8 mouse cellular contexts compared by ENCODE assay signal in the genomic region with DNA sequence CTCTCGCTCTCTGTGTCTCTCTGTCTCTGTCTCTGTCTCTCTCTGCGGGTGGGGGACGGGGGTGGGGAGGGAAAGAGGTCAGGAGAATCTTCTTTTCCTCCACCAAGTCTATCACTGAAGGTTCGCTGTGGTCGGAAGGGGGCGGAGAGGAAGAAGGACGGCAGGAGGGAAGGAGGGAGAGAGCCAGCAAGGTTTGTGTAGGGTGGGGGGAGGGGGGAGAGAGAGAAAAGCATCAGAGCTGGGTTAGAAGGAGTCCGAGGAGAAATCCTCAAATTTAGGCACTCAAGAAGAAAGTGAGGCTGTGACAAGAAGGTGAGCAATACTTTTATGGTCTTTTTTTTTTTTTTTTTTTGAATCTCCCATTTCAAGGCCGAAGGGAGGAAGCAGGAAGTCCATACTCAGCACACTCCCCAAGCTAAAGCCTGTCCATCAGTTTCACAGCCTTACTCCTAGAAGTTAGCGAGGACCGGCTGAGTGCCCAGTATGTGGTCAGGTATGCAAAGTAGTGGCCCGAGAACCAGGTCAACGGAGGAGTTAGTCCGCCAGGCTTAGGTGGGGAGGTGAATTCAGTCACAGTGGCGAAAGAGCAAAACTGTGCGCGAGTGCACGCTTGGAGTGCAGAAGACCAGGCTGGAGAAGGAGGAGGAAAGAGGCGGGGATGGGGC. TPM values are rescaled to one million over a fixed set of nuclear protein-coding genes. Genes with fewer than 3 reads are reported as not detected.
DNase-seq lines count a peak whose midpoint lies in the region; ATAC-seq and TF ChIP-seq lines count a peak whose summit lies in the region.

No protein-coding gene starts in this region.

- H3K27me3 ChIP-seq in MEL (ENCODE audit: control insufficient read depth in 1 of 2, insufficient read depth in 2 of 2, low read length in 2 of 2): no peaks in the 10 kb centered on the region
- H3K27me3 ChIP-seq in heart, embryonic 16.5 days (ENCODE audit: control insufficient read depth, insufficient read depth, low read length): no peaks in the 10 kb centered on the region; the same call in 1 of the 2 replicates
- H3K27me3 ChIP-seq in midbrain, embryonic 15.5 days (replicated peaks): peaks cover 11% of the 10 kb centered on the region

- DNase-seq in kidney, adult 11 months: peak; percentile 64
- DNase-seq in kidney, adult 9 months: no peak
- DNase-seq in MEL (ENCODE audit: low read depth, low spot score): peak; percentile 87
- peak; percentile 42 for DNase-seq in embryo, embryonic 10 days (ENCODE audit: low spot score)
- DNase-seq in left cerebral cortex, postnatal 4 days: peak; percentile 10
- no peak for DNase-seq in layer of hippocampus, adult 9-11 months

- intact Hi-C loops in left cerebral cortex, postnatal 4 days (cut with DNase I): loop anchor here (10.0 kb wide), 1 partner anchor 124 kb away; no protein-coding TSS in a partner anchor

- H3K4me1 ChIP-seq in MEL (ENCODE audit: control insufficient read depth in 1 of 2, insufficient read depth in 2 of 2, low read length in 2 of 2): peaks cover 8 to 44% of the 10 kb centered on the region in 2 experiments
- peaks cover 20% of the 10 kb centered on the region for H3K4me1 ChIP-seq in heart, embryonic 16.5 days (ENCODE audit: control insufficient read depth, insufficient read depth, low read length)
- H3K4me1 ChIP-seq in midbrain, embryonic 15.5 days: peaks cover 4% of the 10 kb centered on the region; the same call in 1 of the 2 replicates

- no peaks in the 10 kb centered on the region for H3K9me3 ChIP-seq in MEL (replicated peaks; ENCODE audit: insufficient read depth, low read length)
- no peaks in the 10 kb centered on the region for H3K9me3 ChIP-seq in heart, embryonic 16.5 days (replicated peaks; ENCODE audit: control insufficient read depth, low read length)
- no peaks in the 10 kb centered on the region for H3K9me3 ChIP-seq in midbrain, embryonic 15.5 days

- peak overlapping the region; percentile 69 to 71 for H3K4me3 ChIP-seq in MEL (ENCODE audit: control insufficient read depth in 1 of 2, insufficient read depth in 1 of 2, low read depth in 2 of 2, low read length in 2 of 2)
- H3K4me3 ChIP-seq in heart, embryonic 16.5 days (ENCODE audit: low read length): peak overlapping the region; percentile 67
- H3K4me3 ChIP-seq in midbrain, embryonic 15.5 days: peak overlapping the region; percentile 64

- TF ChIP-seq POLR2A in MEL (IDR thresholded peaks at IDR 0.05; ENCODE audit: control insufficient read depth in 1 of 2, insufficient read depth in 1 of 2, low read depth in 1 of 2, low read length in 2 of 2, poor library complexity in 1 of 2): peak; percentile 48 to 84; a peak in 3 of 4 replicates

- TF ChIP-seq EP300 in MEL (IDR thresholded peaks at IDR 0.05; ENCODE audit: low read depth in 1 of 2, low read length in 2 of 2): peak in 1 of 2 experiments; percentile 50; a peak in 2 of 4 replicates

- TF ChIP-seq CTCF in MEL (IDR thresholded peaks at IDR 0.05 in 2 of 3, conservative IDR thresholded peaks at IDR 0.05 in 1 of 3; ENCODE audit: control insufficient read depth in 1 of 3, insufficient read depth in 1 of 3, low read depth in 2 of 3, low read length in 3 of 3, poor library complexity in 1 of 3, severe bottlenecking in 1 of 3): no peak

- H3K9ac ChIP-seq in MEL (ENCODE audit: control insufficient read depth, low read depth, low read length, poor library complexity, severe bottlenecking): peak overlapping the region; percentile 89
- peak overlapping the region; percentile 67 for H3K9ac ChIP-seq in heart, embryonic 16.5 days (ENCODE audit: low read length)
- H3K9ac ChIP-seq in midbrain, embryonic 15.5 days: no peak overlapping the region

- H3K27ac ChIP-seq in MEL (ENCODE audit: control insufficient read depth, low read depth, low read length): peak overlapping the region; percentile 98
- H3K27ac ChIP-seq in heart, embryonic 16.5 days (ENCODE audit: low read length): peak overlapping the region; percentile 95
- peak overlapping the region; percentile 85; the same call in 1 of the 2 replicates for H3K27ac ChIP-seq in midbrain, embryonic 15.5 days

- ATAC-seq in heart, embryonic 16.5 days (replicated peaks; ENCODE audit: extremely low read depth, insufficient read depth, low FRiP score): peak; percentile 15; the same call in 1 of the 2 replicates
- ATAC-seq in midbrain, embryonic 15.5 days (replicated peaks): no peak; the same call in 1 of the 2 replicates

- 14% methylated on average over 18 of the region's 19 CpGs for WGBS in heart, embryonic 16.5 days
- 22% methylated on average over 18 of the region's 19 CpGs for WGBS in midbrain, embryonic 15.5 days

- H3K36me3 ChIP-seq in MEL (ENCODE audit: control insufficient read depth in 1 of 2, insufficient read depth in 2 of 2, low read length in 2 of 2): peaks cover 0 to 47% of the 10 kb centered on the region in 2 experiments; a peak in 2 of 4 replicates
- H3K36me3 ChIP-seq in heart, embryonic 16.5 days (ENCODE audit: control insufficient read depth, insufficient read depth): no peaks in the 10 kb centered on the region
- H3K36me3 ChIP-seq in midbrain, embryonic 15.5 days (replicated peaks): no peaks in the 10 kb centered on the region

- peak overlapping the region; percentile 79 for H3K4me2 ChIP-seq in heart, embryonic 16.5 days (ENCODE audit: low read depth, low read length)
- peak overlapping the region; percentile 63 for H3K4me2 ChIP-seq in midbrain, embryonic 15.5 days

- no peak for TF ChIP-seq RAD21 in MEL (IDR thresholded peaks at IDR 0.05; ENCODE audit: low read depth, low read length)

- H3K79me2 ChIP-seq in MEL (ENCODE audit: control insufficient read depth, insufficient read depth, low read length, poor library complexity): peaks cover 38% of the 10 kb centered on the region

TF ChIP-seq in MEL, 35 proteins besides CTCF, POLR2A, EP300 and RAD21 (continues in another document):
- TF ChIP-seq MXI1 (IDR thresholded peaks at IDR 0.05; ENCODE audit: low read depth, low read length) (peak; percentile 62), USF2 (IDR thresholded peaks at IDR 0.05; ENCODE audit: borderline replicate concordance in 1 of 2, insufficient read depth in 1 of 2, low read depth in 1 of 2, low read length in 2 of 2) (no peak), GATA1 (IDR thresholded peaks at IDR 0.05; ENCODE audit: low read depth, low read length) (no peak), NRF1 (IDR thresholded peaks at IDR 0.05; ENCODE audit: insufficient read depth, low read depth, low read length, poor library complexity, severe bottlenecking) (no peak), ZC3H11A (IDR thresholded peaks at IDR 0.05; ENCODE audit: low read depth, low read length) (no peak), TAL1 (IDR thresholded peaks at IDR 0.05; ENCODE audit: low read length) (no peak), SIN3A (IDR thresholded peaks at IDR 0.05; ENCODE audit: low read length) (peak; percentile 57), MAX (IDR thresholded peaks at IDR 0.05; ENCODE audit: low read length) (no peak), ELF1 (IDR thresholded peaks at IDR 0.05; ENCODE audit: low read depth, low read length) (peak; percentile 62; the same call in 1 of the 2 replicates), BHLHE40 (IDR thresholded peaks at IDR 0.05; ENCODE audit: borderline replicate concordance, low read depth, low read length) (no peak), RCOR1 (IDR thresholded peaks at IDR 0.05; ENCODE audit: low read depth, low read length) (no peak), NELFE (IDR thresholded peaks at IDR 0.05; ENCODE audit: low read depth, low read length) (peak; percentile 69), GABPA (IDR thresholded peaks at IDR 0.05; ENCODE audit: low read depth, low read length) (no peak), CHD2 (IDR thresholded peaks at IDR 0.05; ENCODE audit: low read length) (peak; percentile 60), KAT2A (conservative IDR thresholded peaks at IDR 0.05; ENCODE audit: low read depth, low read length) (no peak), MAZ (IDR thresholded peaks at IDR 0.05; ENCODE audit: low read depth, low read length) (peak; percentile 90), ETS1 (IDR thresholded peaks at IDR 0.05; ENCODE audit: low read depth, low read length) (0 out of 2 replicates have a peak, but pooled peaks have one; percentile 20), MEF2A (IDR thresholded peaks at IDR 0.05; ENCODE audit: extremely low read depth, insufficient replicate concordance, low read depth, low read length, poor library complexity, severe bottlenecking) (no peak), POLR2AphosphoS2 (IDR thresholded peaks at IDR 0.05; ENCODE audit: low read length) (peak; percentile 69), ZNF384 (IDR thresholded peaks at IDR 0.05; ENCODE audit: low read depth, low read length) (peak; percentile 79), SMC3 (IDR thresholded peaks at IDR 0.05; ENCODE audit: low read depth, low read length) (0 out of 2 replicates have a peak, but pooled peaks have one; percentile 1), POLR2AphosphoS5 (IDR thresholded peaks at IDR 0.05; ENCODE audit: borderline replicate concordance, low read depth, low read length) (no peak), CHD1 (IDR thresholded peaks at IDR 0.05; ENCODE audit: low read depth, low read length) (peak; percentile 97), TBP (IDR thresholded peaks at IDR 0.05; ENCODE audit: low read depth, low read length) (0 out of 2 replicates have a peak, but pooled peaks have one; percentile 51), JUND (IDR thresholded peaks at IDR 0.05; ENCODE audit: low read depth, low read length) (no peak), ZMIZ1 (IDR thresholded peaks at IDR 0.05; ENCODE audit: low read depth, low read length) (peak; percentile 59; the same call in 1 of the 2 replicates), TCF12 (IDR thresholded peaks at IDR 0.05; ENCODE audit: low read depth, low read length) (no peak; the same call in none of the 2 replicates), MYC (IDR thresholded peaks at IDR 0.05; ENCODE audit: low read depth, low read length) (no peak; the same call in 1 of the 2 replicates), USF1 (IDR thresholded peaks at IDR 0.05; ENCODE audit: low read depth, low read length) (no peak), HCFC1 (IDR thresholded peaks at IDR 0.05; ENCODE audit: low read depth, low read length) (peak; percentile 61; the same call in 1 of the 2 replicates), UBTF (IDR thresholded peaks at IDR 0.05; ENCODE audit: borderline replicate concordance, insufficient read depth, low read depth, low read length) (no peak), MAFK (IDR thresholded peaks at IDR 0.05; ENCODE audit: borderline replicate concordance, low read depth, low read length) (no peak)

RNA-seq across cellular contexts. Expression of gene Tmem164, which starts 0.7 kb away (rescaled TPM):
- 92.4 and 94.1 TPM in 2 replicates for total RNA-seq in MEL (2012; rRNA removed)
- polyA plus RNA-seq in MEL (2012; ENCODE audit: insufficient read depth in 1 of 2, insufficient read length in 2 of 2, low read depth in 1 of 2, low replicate concordance in 2 of 2, missing spikeins in 1 of 2): 10 to 100 TPM; 34.3 to 72.8 TPM
- 58.1 and 63.8 TPM in 2 replicates for polyA plus RNA-seq in heart, embryonic 16.5 days (2015; fragmentation: Nextera tagmentation; extraction: Ambion mirVana)
- total RNA-seq in left cerebral cortex, postnatal 4 days (2021): 10 to 100 TPM; 40.4 to 45.7 TPM
- polyA plus RNA-seq in midbrain, embryonic 15.5 days (2015; fragmentation: Nextera tagmentation; extraction: Ambion mirVana): 22.3 and 23.1 TPM in 2 replicates

Comparison
In these comparisons a context has a peak if more than half of its experiments do, and no peak if none do; other contexts are left out.
1. DNase-seq: peak in kidney, adult 11 months (single experiment), MEL (single experiment), embryo, embryonic 10 days (single experiment) and left cerebral cortex, postnatal 4 days (single experiment); none in kidney, adult 9 months (single experiment) and layer of hippocampus, adult 9-11 months (single experiment).
2. Peak in every context shown above with its lines, with median percentiles within 50 percentile points of each other: H3K27ac ChIP-seq and H3K4me3 ChIP-seq.